Mouse (Mus musculus) lung, embryonic 14.5 days (tissue): ENCODE measurements around the gene Tinag. TPM values are rescaled to one million over a fixed set of nuclear protein-coding genes. Genes with fewer than 3 reads are reported as not detected.
A peak's percentile ranks its signal among the peaks of the same experiment; 100 is the strongest.

ENCODE experiments used
- ATAC-seq: fragments of 200-750 bp; cut with Nextera tagmentation; 2 replicates; pipeline ENCODE4 v1.8.0; 2017; ENCODE audit warnings: mild to moderate bottlenecking, moderate TSS enrichment, moderate library complexity; ENCODE audit not compliant: insufficient read depth
- DNase-seq: peaks from one replicate; pipeline ENCODE4 v3.0.0-alpha.2; 2015
- H3K27ac ChIP-seq: fragments of 300-500 bp; sonication (generic); 2 replicates; pipeline ENCODE4 v1.5.1; 2014; ENCODE audit warnings: low read depth, mild to moderate bottlenecking, moderate library complexity
- H3K27me3 ChIP-seq: fragments of 300-500 bp; sonication (generic); 2 replicates; pipeline ENCODE4 v1.6.1; 2014; ENCODE audit warnings: low read length, control low read depth; ENCODE audit not compliant: insufficient read depth
- H3K36me3 ChIP-seq: fragments of 300-500 bp; sonication (generic); 2 replicates; pipeline ENCODE4 v1.6.1; 2014; ENCODE audit warnings: control low read depth; ENCODE audit not compliant: insufficient read depth
- H3K4me1 ChIP-seq: fragments of 300-500 bp; sonication (generic); 2 replicates; pipeline ENCODE4 v1.6.1; 2014; ENCODE audit warnings: antibody characterized with exemption, control low read depth; ENCODE audit not compliant: insufficient read depth
- H3K4me2 ChIP-seq: fragments of 300-500 bp; sonication (generic); 2 replicates; pipeline ENCODE4 v1.6.1; 2014; ENCODE audit warnings: mild to moderate bottlenecking
- H3K4me3 ChIP-seq: fragments of 300-500 bp; sonication (generic); 2 replicates; pipeline ENCODE4 v1.5.1; 2014; ENCODE audit warnings: low read depth, low read length
- H3K9ac ChIP-seq: fragments of 300-500 bp; sonication (generic); 2 replicates; pipeline ENCODE4 v1.6.1; 2014
- H3K9me3 ChIP-seq: fragments of 300-500 bp; sonication (generic); 2 replicates; pipeline ENCODE4 v1.6.1; 2016; ENCODE audit warnings: low read depth, low read length, control low read depth
- CTCF ChIP-seq: IDR thresholded peaks from 2 replicates; pipeline ENCODE4 v1.5.1; 2016; ENCODE audit warnings: antibody characterized with exemption, low read depth
- WGBS: fragments of 180-500 bp; shearing (Covaris S2); extraction: QIAGEN DNeasy Blood & Tissue Kit; methylation state at CpG from one replicate; pipeline ENCODE4 v1.1.7; 2014; 5-methylcytosine and 5-hydroxymethylcytosine counted together
- polyA plus RNA-seq: library from polyadenylated mRNA; unstranded; fragments of >200 nt; fragmentation: Nextera tagmentation; extraction: Ambion mirVana; gene quantifications from 2 replicates; pipeline ENCODE4 v1.2.1, GENCODE M21; 2014

The Tinag gene
- polyA plus RNA-seq, 1 experiment from 2014 or later, result 22.4 TPM

- Histone ChIP-seq H3K9me3 (no peaks in the 10 kb centered on the region), H3K9ac (no peak overlapping the region), H3K4me2 (no peak overlapping the region), H3K4me1 (no peaks in the 10 kb centered on the region), H3K27ac (no peak overlapping the region), H3K4me3 (no peak overlapping the region), H3K27me3 (no peaks in the 10 kb centered on the region), H3K36me3 (no peaks in the 10 kb centered on the region)
- no peak for TF ChIP-seq CTCF
- 77% methylated on average over 1 of the region's 1 CpGs for WGBS
- ATAC-seq (no peak), DNase-seq (peak; percentile 21)
These were observed 110.8 kb downstream of the Tinag start for GRCm38 (mm10) chr9:76934813-76935212.

GRCm38 (mm10) chr9:76915093-76915661, 130.4 kb downstream of the Tinag start:
- Histone ChIP-seq H3K9me3 (no peaks in the 10 kb centered on the region), H3K27ac (no peak overlapping the region), H3K4me1 (no peaks in the 10 kb centered on the region), H3K9ac (no peak overlapping the region), H3K4me2 (no peak overlapping the region), H3K27me3 (no peaks in the 10 kb centered on the region), H3K4me3 (no peak overlapping the region), H3K36me3 (no peaks in the 10 kb centered on the region)
- DNase-seq (no peak), ATAC-seq (no peak)
- TF ChIP-seq CTCF, result no peak
- 83% methylated on average over 5 of the region's 5 CpGs for WGBS
